Mouse (Mus musculus) urinary bladder, postnatal 10 days (tissue): ENCODE results near the gene Fbxo30.
"Not testable (repeated sequence)": the region's sequence is repeated elsewhere in the genome, so short reads cannot be mapped to it uniquely, and the experiment has no call there.

ENCODE experiments used
- DNase-seq: peaks from one replicate; pipeline ENCODE4 v3.0.0; 2022; ENCODE audit warnings: low spot score

Gene Fbxo30

DNA sequence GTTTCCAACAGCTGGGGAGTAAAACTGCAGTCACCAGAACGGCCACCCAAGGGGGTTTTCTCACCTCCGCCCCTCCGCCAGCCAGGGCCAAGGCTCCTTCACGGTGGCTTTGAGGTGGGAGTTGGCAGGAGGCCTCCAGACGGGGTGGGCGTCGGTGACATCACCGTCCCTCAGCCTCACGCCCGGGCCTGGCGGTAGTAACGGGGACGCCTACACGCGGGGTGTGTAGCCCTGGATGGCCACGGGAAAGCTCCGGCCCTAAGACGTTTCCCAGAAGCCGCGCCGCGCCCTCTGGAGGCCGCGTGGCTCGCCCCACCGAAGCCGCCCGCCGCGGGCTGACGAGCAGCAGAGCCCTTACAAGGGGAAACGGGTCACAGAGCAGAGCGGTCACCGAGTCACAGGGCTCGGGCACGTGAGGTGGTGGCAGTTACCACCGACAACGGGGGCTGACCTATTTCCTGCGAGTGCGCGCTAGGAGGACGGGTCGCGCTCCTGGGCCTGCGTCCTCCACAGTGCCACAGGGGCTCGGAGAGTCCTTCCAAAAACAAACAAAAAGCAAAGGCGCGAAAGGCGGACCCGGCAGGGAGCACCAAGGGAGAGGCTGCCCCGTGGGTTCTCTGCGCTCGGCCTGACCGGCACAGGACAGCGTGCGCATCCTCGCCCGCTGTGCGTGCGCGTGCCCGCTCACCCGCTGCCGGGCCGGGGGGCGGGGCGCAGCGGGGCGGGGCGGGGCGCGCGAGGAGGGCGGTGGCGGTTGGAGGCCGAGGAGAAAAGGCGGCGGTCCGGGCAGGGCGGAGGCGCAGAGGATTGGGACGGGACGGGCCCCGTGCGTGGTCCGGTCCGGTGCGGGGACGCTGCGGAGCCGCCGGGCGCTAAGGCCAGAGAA, at the start of gene Fbxo30:
Gene Fbxo30 (plus strand): TSS at position 753 of the 886 bp plus-strand sequence.
- DNase-seq, result peak; percentile 64

DNA sequence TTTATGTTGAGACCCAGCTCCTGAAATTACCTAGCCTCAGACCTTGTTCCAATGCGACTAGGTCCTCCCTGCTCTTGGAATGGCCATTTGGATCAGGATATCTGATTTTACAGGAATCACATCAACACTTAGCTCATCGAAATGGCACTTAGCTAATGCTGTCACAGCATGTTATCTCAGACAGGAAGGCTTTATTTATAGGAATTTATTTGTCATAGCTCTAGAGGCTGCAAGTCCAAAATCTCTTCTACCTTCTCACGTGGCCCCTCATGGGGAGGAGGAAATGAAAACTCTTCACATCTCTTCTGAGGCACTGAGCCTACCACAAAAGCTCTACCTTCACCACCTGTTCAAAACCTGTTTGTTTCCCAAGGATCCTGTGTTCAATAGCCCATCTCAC, 47.9 kb upstream of the Fbxo30 start:
- DNase-seq, result no peak

DNA sequence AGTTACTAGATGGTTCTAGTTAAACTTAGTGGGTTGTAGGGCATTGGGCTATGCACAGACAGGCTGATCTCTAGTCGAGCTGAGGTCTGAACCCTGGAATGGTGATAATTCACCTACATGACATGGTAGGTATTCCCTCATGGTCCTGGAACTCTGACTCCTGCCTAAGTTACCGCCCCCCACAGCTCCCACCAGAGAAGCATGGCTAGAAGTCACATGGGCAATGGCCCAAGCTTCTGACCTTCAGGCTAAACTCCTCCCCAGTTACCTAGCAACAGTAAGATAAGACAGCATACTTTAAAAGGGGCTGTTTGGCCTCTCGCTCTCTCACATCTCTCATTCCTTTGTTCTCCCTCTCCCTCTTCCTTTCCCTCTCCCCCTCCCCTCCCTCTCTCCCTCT, 38.1 kb upstream of the Fbxo30 start:
- DNase-seq, result not testable (repeated sequence)

DNA sequence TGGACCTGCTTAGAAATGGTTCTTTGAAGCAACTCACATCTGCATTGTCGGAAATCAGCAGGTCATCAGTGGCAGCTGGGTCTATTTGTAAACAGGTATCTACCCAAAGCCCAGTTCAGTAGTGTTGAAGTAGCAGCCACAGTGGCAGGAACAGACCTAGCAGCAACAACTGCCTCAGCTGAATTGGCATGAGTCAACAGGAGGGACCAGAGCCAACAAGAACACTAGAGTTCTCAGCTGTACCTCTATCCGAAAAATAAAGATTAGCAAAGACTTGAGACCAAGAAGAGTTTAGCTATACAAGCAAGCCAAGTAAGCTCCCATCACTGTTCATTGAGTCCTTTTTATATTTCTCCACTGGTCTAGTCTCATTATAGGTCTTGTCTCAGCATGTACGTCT, 32.9 kb upstream of the Fbxo30 start:
- no peak for DNase-seq

DNA sequence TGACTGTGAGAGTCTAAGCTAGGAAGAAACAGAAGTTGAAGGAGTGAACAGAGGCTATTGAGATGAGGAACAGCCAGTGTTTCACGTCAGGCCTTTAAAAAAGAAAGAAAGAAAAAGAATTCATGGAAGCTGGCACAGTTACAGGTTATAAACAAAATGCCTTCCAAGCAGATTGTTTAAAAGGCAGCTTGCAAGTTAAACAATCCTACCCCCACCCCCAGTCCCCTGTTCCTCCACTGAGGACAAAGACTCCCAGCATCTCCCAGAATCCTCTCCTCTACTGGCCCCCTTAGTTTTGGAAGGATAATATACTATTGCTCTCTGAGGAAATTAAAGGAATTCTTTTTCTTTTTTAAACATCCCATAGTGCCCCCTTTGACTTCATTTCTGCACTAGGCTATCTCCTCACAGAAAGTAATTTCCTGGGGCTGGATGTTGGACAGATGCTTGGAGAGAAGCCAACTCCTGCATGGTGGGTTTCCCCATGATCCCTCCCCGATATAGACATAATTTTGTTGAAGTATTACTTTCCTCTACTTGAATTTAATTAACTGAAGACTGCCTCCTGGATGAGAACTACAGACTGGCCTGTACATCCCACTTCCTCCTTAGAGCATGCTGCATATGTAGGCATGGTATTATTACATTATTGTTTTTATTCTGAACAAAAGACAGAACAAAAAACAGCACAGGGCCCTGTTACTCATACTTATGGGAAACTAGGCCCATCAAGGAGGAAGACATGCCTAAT, 30.7 kb upstream of the Fbxo30 start:
- DNase-seq, result no peak

DNA sequence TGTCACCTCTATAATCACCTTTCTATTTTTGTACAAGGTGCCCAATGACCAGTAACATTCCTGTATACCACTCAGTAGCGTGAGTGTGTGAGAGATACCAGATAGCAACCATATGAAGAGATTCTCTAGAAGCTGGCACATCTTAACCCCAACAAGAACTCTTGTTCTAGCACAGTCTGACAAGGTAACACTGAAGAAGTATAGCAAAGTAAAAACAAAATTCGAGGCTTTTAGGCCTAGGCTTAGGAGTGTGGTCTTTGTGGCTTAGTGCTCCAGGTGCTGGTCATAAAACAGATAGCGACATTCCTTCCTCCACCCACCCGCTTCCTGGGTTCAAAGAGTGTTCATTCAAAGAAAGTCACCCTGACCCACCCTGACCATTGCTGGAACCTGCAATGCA, 27.5 kb upstream of the Fbxo30 start:
- DNase-seq, result not testable (repeated sequence)

DNA sequence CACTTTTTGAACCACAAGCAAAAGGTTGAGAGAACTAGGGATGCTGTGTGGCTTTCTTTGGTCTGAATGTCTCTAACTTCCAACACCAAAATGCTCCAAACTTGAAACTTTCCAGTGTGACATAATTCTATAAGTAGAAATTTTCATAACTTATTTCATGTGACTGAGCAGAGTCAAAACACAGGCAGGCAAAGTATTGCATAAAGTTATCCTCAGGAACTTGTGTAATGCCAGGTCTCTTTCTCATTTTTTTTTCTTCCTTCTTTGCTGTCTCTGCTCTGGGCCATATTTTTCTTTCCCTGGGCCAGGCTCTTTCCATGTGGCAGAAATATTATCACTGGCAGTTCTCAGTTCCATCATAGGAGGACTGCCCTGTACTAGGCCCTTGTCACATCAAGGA, 21.0 kb upstream of the Fbxo30 start:
- no peak for DNase-seq

DNA sequence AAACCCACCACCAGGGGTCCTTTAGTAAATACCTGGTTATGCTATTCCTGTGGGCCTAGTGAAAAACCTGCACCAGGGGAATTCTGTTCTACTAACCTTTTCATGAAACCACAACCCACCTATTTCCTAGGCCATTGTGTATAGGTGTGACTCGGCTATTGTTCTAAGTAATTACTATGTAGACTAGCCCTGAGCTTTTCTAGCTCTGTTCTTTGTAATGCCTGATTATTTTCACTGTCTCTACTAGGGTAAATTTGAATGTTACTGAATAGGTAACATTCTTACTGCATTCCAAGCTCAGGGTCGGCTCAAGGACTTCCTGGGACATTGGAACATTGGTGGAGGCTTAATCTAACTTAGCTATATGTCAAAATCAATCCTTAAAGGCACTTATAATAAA, 18.8 kb upstream of the Fbxo30 start:
- DNase-seq, result not testable (repeated sequence)

DNA sequence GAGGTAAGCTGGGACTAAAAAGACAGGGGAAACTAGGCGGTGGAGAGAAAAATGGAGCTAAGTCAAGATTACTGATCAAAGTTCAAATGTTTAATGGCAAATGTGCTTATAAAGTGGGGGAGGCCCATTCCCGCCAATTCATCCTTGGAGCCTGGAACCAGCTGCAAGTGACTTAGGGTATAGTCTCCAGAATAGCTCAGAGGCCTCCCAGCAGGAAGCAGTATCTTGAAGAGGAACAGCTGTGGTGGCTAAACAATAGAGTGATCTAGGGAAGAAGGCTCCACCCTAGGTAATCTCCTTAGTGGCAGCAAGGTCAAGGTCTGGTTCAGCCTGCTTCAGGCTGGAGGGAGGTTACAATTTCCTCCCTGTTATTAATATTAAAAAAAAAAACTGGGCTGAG, 17.3 kb upstream of the Fbxo30 start:
- DNase-seq, result not testable (repeated sequence)

DNA sequence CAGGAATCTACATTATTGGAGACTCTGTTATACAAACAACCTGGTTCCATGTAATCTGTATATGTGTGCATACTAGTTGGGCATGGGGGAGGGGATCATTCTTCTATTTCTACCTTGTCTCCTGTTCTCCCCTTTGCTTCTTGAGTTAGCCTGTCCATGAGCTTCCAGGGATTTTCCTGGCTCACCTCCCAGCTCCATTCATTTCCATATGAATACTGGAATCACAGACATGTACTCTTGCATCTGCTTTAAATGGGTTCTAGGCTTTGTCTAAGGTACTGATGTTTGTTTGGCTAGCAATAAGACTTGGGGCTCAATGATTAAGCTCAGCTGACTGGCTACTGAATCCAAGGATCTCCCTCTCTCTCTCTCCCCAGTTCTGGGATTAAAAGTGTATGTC, 12.0 kb upstream of the Fbxo30 start:
- no peak for DNase-seq

DNA sequence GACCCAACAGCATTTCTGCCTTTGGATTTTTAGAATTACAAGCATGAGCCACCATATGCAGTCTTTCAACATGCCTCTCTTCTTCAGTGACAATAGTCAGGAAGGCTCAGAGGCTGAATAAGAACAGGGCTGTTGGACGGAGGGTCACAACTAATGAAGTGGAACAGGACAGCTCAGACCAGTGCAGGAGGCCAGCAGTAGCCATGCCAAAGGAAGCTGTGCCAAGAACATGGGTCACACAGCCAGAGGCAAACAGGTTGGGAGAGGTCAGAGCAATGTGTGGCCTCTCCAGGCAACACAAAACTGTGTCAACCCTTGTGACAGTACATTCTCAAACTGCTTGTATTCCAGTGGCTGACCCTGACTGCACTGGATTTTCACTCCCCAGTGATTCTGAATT, 6.7 kb upstream of the Fbxo30 start:
- no peak for DNase-seq

DNA sequence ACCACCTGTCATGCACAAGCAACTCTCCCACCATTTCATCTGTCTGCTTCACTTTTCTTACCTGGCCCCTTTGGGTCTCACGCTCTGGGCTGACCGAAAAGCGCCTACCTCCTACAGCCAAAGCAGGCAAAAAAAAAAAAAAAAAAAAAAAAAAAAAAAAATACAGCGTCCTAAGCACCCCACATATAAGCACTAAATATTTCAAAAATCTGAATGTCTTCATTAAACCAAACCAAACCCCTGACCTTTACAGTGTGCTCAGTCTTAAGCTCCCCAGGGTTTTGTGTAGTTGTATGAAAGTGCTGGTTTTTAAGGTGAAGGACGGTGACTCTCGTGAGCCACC, 924 bp upstream of the Fbxo30 start:
- no peak for DNase-seq

DNA sequence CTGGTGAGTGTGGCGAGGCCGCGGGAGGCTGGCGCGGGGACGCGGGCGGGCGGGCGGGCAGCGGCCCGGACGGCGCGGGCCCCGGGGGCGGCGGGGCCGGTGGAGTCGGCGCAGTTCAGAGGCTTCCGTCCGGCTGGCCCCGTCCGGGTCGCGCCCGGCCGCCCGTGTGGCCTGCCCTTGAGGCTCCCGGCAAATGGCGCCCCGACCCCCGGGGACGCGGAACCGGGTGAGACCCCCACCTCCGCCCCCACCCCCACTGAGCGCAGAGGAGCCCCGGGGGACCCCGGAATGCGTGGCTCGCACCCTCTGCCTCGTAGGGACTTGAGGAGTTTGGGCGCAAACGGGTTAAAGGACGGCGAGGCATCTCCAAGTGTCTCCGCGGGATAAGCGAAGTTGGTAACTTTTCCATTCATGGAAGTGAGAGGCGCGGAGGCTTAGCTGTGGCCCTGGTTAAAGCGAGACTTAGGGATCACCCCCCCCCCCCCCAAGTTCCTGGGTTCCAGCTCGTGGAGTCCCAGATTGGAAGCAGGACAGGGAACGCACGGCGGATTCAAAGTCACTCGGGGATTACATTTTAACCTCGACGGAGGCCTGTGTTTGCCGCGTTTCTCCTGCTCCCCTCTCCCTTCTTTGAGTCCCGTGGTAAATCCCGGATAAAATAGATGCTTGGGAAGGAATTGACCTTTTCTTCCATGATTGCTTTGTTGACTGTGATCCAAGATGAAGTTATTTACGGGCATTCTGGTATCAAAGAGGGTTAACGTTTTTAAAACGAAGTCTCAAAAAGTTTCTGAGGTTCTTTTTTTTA, 572 bp downstream of the Fbxo30 start:
- no peak for DNase-seq

DNA sequence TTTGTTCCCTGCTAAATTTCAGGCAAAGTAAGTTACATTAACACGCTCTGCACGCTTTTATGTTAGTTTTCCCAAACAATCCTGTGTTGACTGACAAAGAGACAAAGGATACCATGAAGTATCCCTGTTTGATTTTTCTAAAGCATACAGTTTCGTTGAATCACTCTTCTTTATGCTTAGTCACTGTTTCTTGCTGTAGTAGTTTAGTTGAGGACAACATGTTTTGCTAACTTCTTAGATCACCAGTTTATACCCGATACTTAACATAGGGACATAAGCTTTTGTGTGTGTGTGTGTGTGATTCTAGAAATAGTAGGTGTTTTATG, 1.1 kb downstream of the Fbxo30 start:
- no peak for DNase-seq

DNA sequence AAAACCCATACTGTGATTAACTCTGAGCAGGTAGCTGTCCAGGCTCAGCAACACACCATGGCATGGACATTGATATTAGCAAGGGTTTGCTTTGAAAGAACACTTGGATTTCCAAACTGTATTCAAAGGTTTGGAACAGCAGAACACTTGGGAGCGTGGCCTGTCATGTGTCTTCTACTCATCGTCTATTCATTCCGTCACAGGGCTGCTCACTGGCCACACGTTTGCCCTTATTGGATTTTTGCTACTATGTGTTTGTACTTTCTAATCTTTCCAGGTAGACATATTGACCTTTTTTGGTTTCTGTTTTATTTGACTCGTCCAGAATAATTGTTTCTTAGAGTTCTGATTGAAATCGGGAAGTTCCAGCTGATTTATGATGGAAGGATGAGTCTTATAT, 17.3 kb downstream of the Fbxo30 start:
- DNase-seq, result no peak

DNA sequence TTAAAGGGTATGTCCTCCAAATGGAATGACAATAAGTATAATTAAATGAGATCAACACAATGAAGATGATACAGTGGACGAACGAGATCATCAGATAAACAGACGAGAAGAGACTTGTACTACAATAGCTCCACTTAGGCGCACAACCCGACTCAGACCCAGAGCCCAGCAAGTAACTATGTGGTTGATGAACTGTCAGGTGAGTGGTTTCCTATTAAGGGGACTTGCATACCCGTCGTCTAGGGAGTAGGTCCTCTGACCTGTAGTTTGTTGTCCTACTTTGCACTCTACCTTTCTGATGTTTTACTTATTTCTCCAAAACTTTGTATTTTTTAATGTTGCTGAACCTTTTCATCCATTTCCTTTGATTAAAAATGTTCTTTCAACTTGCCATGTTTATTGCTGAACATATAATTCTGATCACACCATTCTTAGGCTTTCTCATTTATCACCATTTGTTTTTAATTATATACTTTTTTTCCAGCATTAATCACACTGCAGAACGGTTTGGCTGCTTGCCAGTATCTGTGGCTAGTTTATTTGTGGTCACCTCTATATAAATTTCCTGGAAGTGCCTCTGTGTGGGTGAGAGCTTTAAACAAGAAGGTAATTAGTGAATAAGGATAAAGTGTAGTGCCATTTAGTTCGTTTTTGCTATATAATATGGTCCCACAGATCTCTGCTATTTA, 24.4 kb downstream of the Fbxo30 start:
- no peak for DNase-seq

DNA sequence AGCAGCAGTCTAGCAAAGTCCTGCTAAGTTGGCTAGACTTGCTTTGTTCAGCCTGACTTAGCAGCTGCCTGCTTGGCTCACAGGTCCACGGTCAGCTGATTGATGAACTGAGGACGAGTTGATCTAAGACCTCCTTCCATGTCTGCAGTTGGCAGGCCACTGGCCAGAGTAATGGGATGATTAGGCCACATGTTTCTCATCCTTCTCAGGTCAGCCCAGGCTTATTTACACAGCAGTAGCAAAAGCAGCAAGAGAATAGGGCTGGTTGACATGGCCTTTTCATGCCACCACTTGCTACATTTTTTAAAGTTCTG, 24.9 kb downstream of the Fbxo30 start:
- DNase-seq, result no peak

DNA sequence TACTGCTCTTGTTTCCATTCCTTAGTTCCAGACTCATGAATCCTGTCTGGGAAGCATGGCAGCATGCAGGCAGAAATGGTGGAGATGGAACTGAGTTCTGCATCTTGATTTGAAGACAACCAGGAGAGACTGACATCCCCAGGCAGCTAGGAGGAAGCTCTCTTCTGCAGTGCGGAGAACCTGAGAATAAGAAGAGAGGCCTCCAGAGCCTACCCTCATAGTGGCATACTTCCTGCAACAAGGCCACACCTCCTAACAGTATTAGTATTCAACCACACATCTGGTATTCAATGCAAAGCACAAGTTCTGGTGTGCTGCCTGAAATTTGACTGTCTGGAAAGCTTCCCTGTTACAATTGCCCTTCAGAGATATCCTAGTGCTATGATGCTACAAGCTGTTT, 28.7 kb downstream of the Fbxo30 start:
- no peak for DNase-seq

DNA sequence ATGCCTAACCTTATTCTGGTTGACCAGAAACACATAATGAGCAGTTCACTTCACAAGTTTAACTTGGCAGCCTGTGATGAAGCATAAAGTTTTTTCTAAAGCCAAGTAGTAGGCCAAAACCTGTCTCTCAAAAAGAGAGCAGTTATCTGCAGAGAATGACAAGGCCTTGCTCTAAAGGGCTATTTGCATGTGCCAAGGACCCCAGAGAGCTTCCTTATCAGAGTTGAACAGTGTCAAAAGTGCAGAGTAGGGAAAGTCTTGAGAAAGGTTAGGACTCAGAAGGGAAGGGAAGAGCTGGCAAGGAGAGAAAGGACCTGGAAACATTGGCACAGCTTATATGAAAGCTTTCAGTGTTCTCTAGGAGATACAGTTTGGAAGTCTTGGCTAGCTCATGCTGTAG, 29.4 kb downstream of the Fbxo30 start:
- no peak for DNase-seq

DNA sequence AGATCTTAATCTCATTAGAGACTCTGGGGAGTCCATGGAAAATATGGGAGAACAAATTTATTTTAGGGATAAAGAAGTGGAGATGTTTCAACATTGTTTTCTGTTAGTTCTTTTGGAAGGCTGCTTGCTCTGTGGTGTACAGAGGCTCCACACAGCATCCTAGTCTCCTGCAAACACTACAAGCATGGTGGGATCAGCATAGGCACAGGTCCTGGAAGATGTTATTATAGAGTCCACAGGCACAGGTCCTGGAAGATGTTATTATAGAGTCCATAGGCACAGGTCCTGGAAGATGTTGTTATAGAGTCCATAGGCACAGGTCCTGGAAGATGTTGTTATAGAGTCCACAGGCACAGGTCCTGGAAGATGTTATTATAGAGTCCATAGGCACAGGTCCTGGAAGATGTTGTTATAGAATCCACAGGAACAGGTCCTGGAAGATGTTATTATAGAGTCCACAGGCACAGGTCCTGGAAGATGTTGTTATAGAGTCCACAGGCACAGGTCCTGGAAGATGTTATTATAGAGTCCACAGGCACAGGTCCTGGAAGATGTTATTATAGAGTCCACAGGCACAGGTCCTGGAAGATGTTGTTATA, 36.8 kb downstream of the Fbxo30 start:
- not testable (repeated sequence) for DNase-seq

DNA sequence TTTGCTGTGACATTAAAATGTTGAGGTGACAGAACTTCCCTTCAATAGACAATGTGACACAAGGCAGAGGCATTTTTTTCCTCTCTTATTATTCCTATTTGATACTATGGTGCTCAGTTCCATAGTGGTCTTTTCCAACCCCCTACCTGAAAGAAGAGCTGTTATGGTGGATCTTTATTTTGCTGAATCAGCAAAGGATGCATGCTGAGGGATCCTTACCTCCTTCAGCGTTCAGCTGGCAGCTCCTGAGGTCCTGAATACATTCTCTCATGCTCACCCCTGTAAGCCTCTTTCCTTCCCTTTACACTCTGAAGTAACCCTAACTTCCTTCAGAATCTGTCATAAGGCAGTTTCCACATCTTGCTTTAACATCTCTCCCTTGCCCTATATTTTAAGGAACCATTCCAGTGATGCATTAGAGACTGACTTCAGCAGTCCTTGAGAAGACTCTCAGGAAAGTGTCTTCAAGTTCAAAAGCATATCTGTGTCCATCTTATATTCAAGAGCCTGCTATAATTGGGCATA, 38.4 kb downstream of the Fbxo30 start:
- DNase-seq, result no peak

DNA sequence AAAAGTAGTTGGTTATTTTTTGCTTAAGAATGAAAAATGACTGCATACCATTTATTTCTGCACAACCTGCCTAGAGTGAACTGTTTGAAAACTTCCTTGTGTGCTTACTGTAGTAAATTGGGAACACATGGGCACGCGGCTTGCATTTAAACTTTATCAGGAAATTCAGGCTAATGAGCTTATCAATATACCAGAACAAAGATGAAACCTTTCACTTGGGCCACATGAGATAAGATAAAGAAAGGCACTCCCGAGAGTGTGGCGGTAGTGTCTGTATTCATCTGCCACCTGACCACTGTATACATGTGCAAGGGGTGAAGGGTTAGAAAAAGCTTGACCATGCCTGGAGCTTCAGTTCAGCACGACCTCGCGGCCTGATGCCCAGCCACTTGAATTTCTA, 41.2 kb downstream of the Fbxo30 start:
- no peak for DNase-seq
